Mouse (Mus musculus) forebrain, embryonic 16.5 days (tissue): ENCODE results near the gene Olfr457. TPM values are rescaled to one million over a fixed set of nuclear protein-coding genes. Genes with fewer than 3 reads are reported as not detected.

Source experiments
- polyA plus RNA-seq: library from polyadenylated mRNA; unstranded; fragments of >200 nt; fragmentation: Nextera tagmentation; extraction: Ambion mirVana; gene quantifications from 2 replicates; pipeline ENCODE4 v1.2.1, GENCODE M21; 2015

Olfr457 gene
- polyA plus RNA-seq, 1 experiment from 2014 or later, result not detected

Other genes with a start within 250 kb of the Olfr457 start
- 8.2 and 10.1 TPM in 2 replicates for gene Gstk1, start 230.4 kb downstream of the Olfr457 start, polyA plus RNA-seq
- gene Tmem139, start 214.4 kb downstream of the Olfr457 start, polyA plus RNA-seq, result 0.21 and 0.24 TPM in 2 replicates
- gene Casp2, start 211.3 kb downstream of the Olfr457 start, polyA plus RNA-seq, result 62.1 and 72.2 TPM in 2 replicates
- 1.6 and 2.0 TPM in 2 replicates for gene Clcn1, start 189.7 kb downstream of the Olfr457 start, polyA plus RNA-seq
- 5.3 and 7.1 TPM in 2 replicates for gene Fam131b, start 151.7 kb downstream of the Olfr457 start, polyA plus RNA-seq
- 33.6 and 37.1 TPM in 2 replicates for gene Zyx, start 126.7 kb downstream of the Olfr457 start, polyA plus RNA-seq
- 0.14 and 0.27 TPM in 2 replicates for gene Epha1, start 103.1 kb downstream of the Olfr457 start, polyA plus RNA-seq
- gene Tas2r143, start 76.1 kb downstream of the Olfr457 start, polyA plus RNA-seq, result not detected in 2 replicates
- gene Tas2r135, start 70.9 kb downstream of the Olfr457 start, polyA plus RNA-seq, result not detected in 2 replicates
- not detected in 2 replicates for gene Tas2r126, start 41.8 kb downstream of the Olfr457 start, polyA plus RNA-seq
- gene Olfr458, start 11.1 kb downstream of the Olfr457 start, polyA plus RNA-seq, result not detected in 2 replicates
- gene Olfr456, start 10.9 kb upstream of the Olfr457 start, polyA plus RNA-seq, result not detected in 2 replicates
- gene Olfr455, start 71.3 kb upstream of the Olfr457 start, polyA plus RNA-seq, result not detected in 2 replicates
- gene Tcaf3, start 121.4 kb upstream of the Olfr457 start, polyA plus RNA-seq, result not detected in 2 replicates
- gene Tcaf2, start 168.9 kb upstream of the Olfr457 start, polyA plus RNA-seq, result 1.0 and 1.6 TPM in 2 replicates
- 211 and 221 TPM in 2 replicates for gene Tcaf1, start 233.8 kb upstream of the Olfr457 start, polyA plus RNA-seq